ENCODE assay signal across 26 mouse cellular contexts in genomic region chr7:83949662-83950061, GRCm38 (mm10).
"Had no signal": no experiment of that assay in that cellular context is flagged by ENCODE, and none has a peak within 500 bp of the region (broad histone marks: within the 10 kb centered on the region; RNA-seq: fewer than 3 reads in every experiment).

No protein-coding gene starts in this region.

- H3K27ac ChIP-seq: layer of hippocampus, adult 2 months; limb, embryonic 10.5 days; limb, embryonic 13.5 days; liver, embryonic 12.5 days; liver, embryonic 15.5 days; lung, embryonic 15.5 days; midbrain, embryonic 10.5 days; midbrain, embryonic 13.5 days; neural tube, embryonic 12.5 days; neural tube, embryonic 15.5 days; stomach, postnatal 0 days had no signal

- H3K9ac ChIP-seq: limb, embryonic 13.5 days; liver, embryonic 12.5 days; liver, embryonic 15.5 days; lung, embryonic 15.5 days; midbrain, embryonic 13.5 days; neural tube, embryonic 12.5 days; neural tube, embryonic 15.5 days had no signal

- H3K36me3 ChIP-seq: limb, embryonic 10.5 days; limb, embryonic 13.5 days; liver, embryonic 12.5 days; liver, embryonic 15.5 days; lung, embryonic 15.5 days; midbrain, embryonic 10.5 days; midbrain, embryonic 13.5 days; neural tube, embryonic 12.5 days; neural tube, embryonic 15.5 days had no signal

- ATAC-seq: liver, embryonic 12.5 days; midbrain, embryonic 13.5 days; midbrain, embryonic 16.5 days had no signal

- H3K9me3 ChIP-seq: limb, embryonic 10.5 days; limb, embryonic 13.5 days; liver, embryonic 12.5 days; liver, embryonic 15.5 days; lung, embryonic 15.5 days; megakaryocyte, embryonic 14.5 days; midbrain, embryonic 10.5 days; midbrain, embryonic 13.5 days; neural tube, embryonic 12.5 days; neural tube, embryonic 15.5 days had no signal

- H3K4me3 ChIP-seq: layer of hippocampus, adult 2 months; limb, embryonic 10.5 days; limb, embryonic 13.5 days; liver, embryonic 12.5 days; liver, embryonic 15.5 days; lung, embryonic 15.5 days; megakaryocyte, embryonic 14.5 days; midbrain, embryonic 10.5 days; midbrain, embryonic 13.5 days; myocyte; neural tube, embryonic 12.5 days; neural tube, embryonic 15.5 days had no signal

- H3K27me3 ChIP-seq: limb, embryonic 13.5 days; liver, embryonic 12.5 days; liver, embryonic 15.5 days; lung, embryonic 15.5 days; megakaryocyte, embryonic 14.5 days; midbrain, embryonic 13.5 days; neural tube, embryonic 12.5 days; neural tube, embryonic 15.5 days had no signal

- H3K4me1 ChIP-seq: limb, embryonic 10.5 days; limb, embryonic 13.5 days; liver, embryonic 12.5 days; liver, embryonic 15.5 days; lung, embryonic 15.5 days; midbrain, embryonic 10.5 days; midbrain, embryonic 13.5 days; neural tube, embryonic 12.5 days; neural tube, embryonic 15.5 days had no signal

- H3K4me2 ChIP-seq: limb, embryonic 13.5 days; liver, embryonic 12.5 days; liver, embryonic 15.5 days; lung, embryonic 15.5 days; midbrain, embryonic 13.5 days; neural tube, embryonic 12.5 days; neural tube, embryonic 15.5 days had no signal

- DNase-seq: kidney, postnatal 25 days; layer of hippocampus, adult 9-11 months; liver; lung, adult 18-20 months; lung, postnatal 10 days; lung, postnatal 36 days; right cerebral cortex, adult 18-20 months; right cerebral cortex, postnatal 14 days; right cerebral cortex, postnatal 4 days; thymus, adult 2 months; thymus, postnatal 14 days; thymus, postnatal 4 days had no signal
